Mouse (Mus musculus): ENCODE measurements around the gene Reln. TPM values are rescaled to one million over a fixed set of nuclear protein-coding genes. Genes with fewer than 3 reads are reported as not detected.

The Reln gene
- polyA plus RNA-seq, 1 experiment from 2014 or later: 14.5 TPM

GRCm38 (mm10) chr5:22344976-22345651 is 612 bp upstream of the Reln start:
- ATAC-seq (replicated peaks; ENCODE audit: low FRiP score, low read depth) (peak; percentile 69), DNase-seq (ENCODE audit: low spot score) (peak; percentile 58)
- WGBS: 1% methylated on average over 43 of the region's 58 CpGs

GRCm38 (mm10) chr5:22343843-22344555 is 503 bp downstream of the Reln start:
- Histone ChIP-seq H3K4me3 (replicated peaks; ENCODE audit: low read depth, low read length) (peak overlapping the region; percentile 55), H3K27ac (no peak overlapping the region), H3K4me1 (replicated peaks; ENCODE audit: insufficient read depth, low read length) (0 out of 2 replicates have a peak, but pooled peaks cover 7% of the 10 kb centered on the region), H3K27me3 (ENCODE audit: insufficient read depth, low read length) (peaks cover 51% of the 10 kb centered on the region), H3K9me3 (replicated peaks; ENCODE audit: low read length) (no peaks in the 10 kb centered on the region), H3K9ac (ENCODE audit: low read depth, low read length) (peak overlapping the region; percentile 52), H3K4me2 (ENCODE audit: low read length) (peak overlapping the region; percentile 94), H3K36me3 (ENCODE audit: insufficient read depth, low read length) (no peaks in the 10 kb centered on the region)
- peak; percentile 31 for DNase-seq (ENCODE audit: low spot score)
- no peak for TF ChIP-seq CTCF (IDR thresholded peaks at IDR 0.05; ENCODE audit: low read depth)
- ATAC-seq (replicated peaks; ENCODE audit: low FRiP score, low read depth): peak; percentile 50
- WGBS: under 1% methylated on average over 41 of the region's 65 CpGs

More at GRCm38 (mm10) chr5:22344976-22345651, 612 bp upstream of the Reln start:
- H3K27me3 ChIP-seq (ENCODE audit: insufficient read depth, low read length): peaks cover 51% of the 10 kb centered on the region
- TF ChIP-seq CTCF (IDR thresholded peaks at IDR 0.05; ENCODE audit: low read depth): no peak
- no peak overlapping the region for H3K27ac ChIP-seq
- H3K36me3 ChIP-seq (ENCODE audit: insufficient read depth, low read length): no peaks in the 10 kb centered on the region
- H3K4me1 ChIP-seq (replicated peaks; ENCODE audit: insufficient read depth, low read length): 0 out of 2 replicates have a peak, but pooled peaks cover 7% of the 10 kb centered on the region
- peak overlapping the region; percentile 52 for H3K9ac ChIP-seq (ENCODE audit: low read depth, low read length)
- H3K4me2 ChIP-seq (ENCODE audit: low read length): peak overlapping the region; percentile 94
- H3K9me3 ChIP-seq (replicated peaks; ENCODE audit: low read length): no peaks in the 10 kb centered on the region
- peak overlapping the region; percentile 55 for H3K4me3 ChIP-seq (replicated peaks; ENCODE audit: low read depth, low read length)

GRCm38 (mm10) chr5:22343536-22343842 is 1.0 kb downstream of the Reln start:
- H3K4me1 ChIP-seq (replicated peaks; ENCODE audit: insufficient read depth, low read length): 0 out of 2 replicates have a peak, but pooled peaks cover 7% of the 10 kb centered on the region
- H3K27ac ChIP-seq: no peak overlapping the region
- ATAC-seq (replicated peaks; ENCODE audit: low FRiP score, low read depth): no peak
- no peaks in the 10 kb centered on the region for H3K36me3 ChIP-seq (ENCODE audit: insufficient read depth, low read length)
- no peak for TF ChIP-seq CTCF (IDR thresholded peaks at IDR 0.05; ENCODE audit: low read depth)
- H3K4me2 ChIP-seq (ENCODE audit: low read length): peak overlapping the region; percentile 94
- peaks cover 51% of the 10 kb centered on the region for H3K27me3 ChIP-seq (ENCODE audit: insufficient read depth, low read length)
- peak overlapping the region; percentile 55 for H3K4me3 ChIP-seq (replicated peaks; ENCODE audit: low read depth, low read length)
- no peaks in the 10 kb centered on the region for H3K9me3 ChIP-seq (replicated peaks; ENCODE audit: low read length)
- 1% methylated on average over 10 of the region's 10 CpGs for WGBS
- H3K9ac ChIP-seq (ENCODE audit: low read depth, low read length): no peak overlapping the region
- peak; percentile 36 for DNase-seq (ENCODE audit: low spot score)

GRCm38 (mm10) chr5:22342461-22342860 is 2.0 kb downstream of the Reln start:
- ATAC-seq (replicated peaks; ENCODE audit: low FRiP score, low read depth): no peak
- Histone ChIP-seq H3K4me1 (replicated peaks; ENCODE audit: insufficient read depth, low read length) (0 out of 2 replicates have a peak, but pooled peaks cover 7% of the 10 kb centered on the region), H3K27me3 (ENCODE audit: insufficient read depth, low read length) (peaks cover 51% of the 10 kb centered on the region), H3K4me3 (replicated peaks; ENCODE audit: low read depth, low read length) (peak overlapping the region; percentile 55; the same call in 1 of the 2 replicates), H3K27ac (no peak overlapping the region), H3K9ac (ENCODE audit: low read depth, low read length) (no peak overlapping the region), H3K36me3 (ENCODE audit: insufficient read depth, low read length) (no peaks in the 10 kb centered on the region), H3K9me3 (replicated peaks; ENCODE audit: low read length) (no peaks in the 10 kb centered on the region), H3K4me2 (ENCODE audit: low read length) (no peak overlapping the region)
- no peak for TF ChIP-seq CTCF (IDR thresholded peaks at IDR 0.05; ENCODE audit: low read depth)
- no peak for DNase-seq (ENCODE audit: low spot score)
- 77% methylated on average over 7 of the region's 7 CpGs for WGBS

GRCm38 (mm10) chr5:22340991-22341390 is 3.5 kb downstream of the Reln start:
- no peak overlapping the region for H3K9ac ChIP-seq (ENCODE audit: low read depth, low read length)
- H3K9me3 ChIP-seq (replicated peaks; ENCODE audit: low read length): no peaks in the 10 kb centered on the region
- no peak overlapping the region for H3K4me2 ChIP-seq (ENCODE audit: low read length)
- WGBS: 89% methylated on average over 8 of the region's 8 CpGs
- H3K4me3 ChIP-seq (replicated peaks; ENCODE audit: low read depth, low read length): no peak overlapping the region
- ATAC-seq (replicated peaks; ENCODE audit: low FRiP score, low read depth) (no peak), DNase-seq (ENCODE audit: low spot score) (no peak)
- peaks cover 37% of the 10 kb centered on the region for H3K27me3 ChIP-seq (ENCODE audit: insufficient read depth, low read length)
- H3K36me3 ChIP-seq (ENCODE audit: insufficient read depth, low read length): no peaks in the 10 kb centered on the region
- no peak overlapping the region for H3K27ac ChIP-seq
- TF ChIP-seq CTCF (IDR thresholded peaks at IDR 0.05; ENCODE audit: low read depth): no peak
- H3K4me1 ChIP-seq (replicated peaks; ENCODE audit: insufficient read depth, low read length): 0 out of 2 replicates have a peak, but pooled peaks cover 7% of the 10 kb centered on the region

GRCm38 (mm10) chr5:22335408-22335807 is 9.1 kb downstream of the Reln start:
- Histone ChIP-seq H3K27me3 (ENCODE audit: insufficient read depth, low read length) (0 out of 2 replicates have a peak, but pooled peaks cover 1% of the 10 kb centered on the region), H3K9me3 (replicated peaks; ENCODE audit: low read length) (no peaks in the 10 kb centered on the region), H3K4me1 (replicated peaks; ENCODE audit: insufficient read depth, low read length) (no peaks in the 10 kb centered on the region), H3K9ac (ENCODE audit: low read depth, low read length) (no peak overlapping the region), H3K4me3 (replicated peaks; ENCODE audit: low read depth, low read length) (no peak overlapping the region), H3K27ac (no peak overlapping the region), H3K4me2 (ENCODE audit: low read length) (no peak overlapping the region), H3K36me3 (ENCODE audit: insufficient read depth, low read length) (no peaks in the 10 kb centered on the region)
- no peak for TF ChIP-seq CTCF (IDR thresholded peaks at IDR 0.05; ENCODE audit: low read depth)
- WGBS: 26% methylated on average over 3 of the region's 3 CpGs
- peak; percentile 82 for DNase-seq (ENCODE audit: low spot score)
- no peak for ATAC-seq (replicated peaks; ENCODE audit: low FRiP score, low read depth)

Measured in kidney, postnatal 0 days (tissue).